Mouse (Mus musculus): ENCODE results near the gene Gm13277. TPM values are rescaled to one million over a fixed set of nuclear protein-coding genes. Genes with fewer than 3 reads are reported as not detected.
"Not testable (repeated sequence)": the region's sequence is repeated elsewhere in the genome, so short reads cannot be mapped to it uniquely, and the experiment has no call there.

The Gm13277 gene
- polyA plus RNA-seq (2015; fragmentation: Nextera tagmentation; extraction: Ambion mirVana) = not detected in 2 replicates

DNA sequence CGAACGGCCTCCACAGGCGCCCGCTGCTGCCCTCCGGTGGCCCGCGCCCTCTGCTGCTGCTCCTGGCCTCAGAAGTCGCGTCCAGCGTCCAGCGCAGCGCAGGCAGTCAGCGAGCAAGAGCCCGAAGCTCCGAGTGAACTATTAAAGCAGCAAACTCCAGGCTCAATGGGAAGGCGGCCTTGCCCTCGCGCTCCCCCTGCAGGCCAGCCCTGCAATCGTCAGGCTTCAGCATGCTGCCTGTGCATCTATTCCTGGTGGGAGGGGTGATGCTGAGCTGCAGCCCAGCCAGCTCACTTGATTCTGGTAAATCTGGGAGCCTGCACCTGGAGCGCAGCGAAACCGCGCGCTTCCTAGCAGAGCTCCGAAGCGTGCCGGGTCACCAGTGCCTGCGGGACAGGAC lies at the start of gene Gm13277:
Gm13277 (plus strand) TSS at position 231 of the 400 bp plus-strand sequence.
- H3K9ac ChIP-seq (ENCODE audit: low read depth, low read length); H3K4me2 ChIP-seq (replicated peaks; ENCODE audit: low read depth); H3K27ac ChIP-seq (ENCODE audit: low read depth, low read length); H3K36me3 ChIP-seq (ENCODE audit: control insufficient read depth, insufficient read depth); H3K9me3 ChIP-seq (ENCODE audit: control insufficient read depth); ATAC-seq; H3K27me3 ChIP-seq (replicated peaks; ENCODE audit: control insufficient read depth, insufficient read depth, low read length); H3K4me3 ChIP-seq (ENCODE audit: low read depth, low read length); H3K4me1 ChIP-seq (replicated peaks; ENCODE audit: control insufficient read depth, insufficient read depth, low read length): not testable (repeated sequence)
- no CpG with 5 or more reads among the region's 28 CpGs for WGBS
- TF ChIP-seq CTCF (IDR thresholded peaks at IDR 0.05; ENCODE audit: low read depth) = peak; percentile 60

DNA sequence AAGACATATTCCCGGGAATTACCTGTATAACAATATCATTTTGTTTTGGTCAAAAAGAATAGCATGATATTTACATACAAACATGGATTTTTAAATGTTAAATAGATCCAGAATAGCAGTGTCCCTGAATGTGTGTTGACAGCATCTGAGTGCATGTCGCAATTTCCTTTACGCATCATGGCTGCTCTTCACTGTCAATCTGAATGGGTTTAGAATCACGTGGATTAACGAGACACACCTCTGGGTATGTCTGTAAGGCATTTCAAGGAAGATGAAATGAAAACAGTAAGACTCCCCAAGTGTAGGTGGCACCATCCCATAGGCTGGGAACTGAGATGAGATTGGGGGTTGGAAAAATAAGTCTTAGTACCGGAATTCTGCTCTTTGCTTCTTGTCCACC lies 49.4 kb upstream of the Gm13277 start:
- H3K4me3 ChIP-seq (ENCODE audit: low read depth, low read length) = no peak overlapping the region
- TF ChIP-seq CTCF (IDR thresholded peaks at IDR 0.05; ENCODE audit: low read depth) = no peak
- no peaks in the 10 kb centered on the region for H3K27me3 ChIP-seq (replicated peaks; ENCODE audit: control insufficient read depth, insufficient read depth, low read length)
- no peaks in the 10 kb centered on the region for H3K36me3 ChIP-seq (ENCODE audit: control insufficient read depth, insufficient read depth)
- H3K27ac ChIP-seq (ENCODE audit: low read depth, low read length) = no peak overlapping the region
- H3K9me3 ChIP-seq (ENCODE audit: control insufficient read depth) = no peaks in the 10 kb centered on the region
- H3K9ac ChIP-seq (ENCODE audit: low read depth, low read length) = no peak overlapping the region
- no peak overlapping the region for H3K4me2 ChIP-seq (replicated peaks; ENCODE audit: low read depth)
- H3K4me1 ChIP-seq (replicated peaks; ENCODE audit: control insufficient read depth, insufficient read depth, low read length) = no peaks in the 10 kb centered on the region
- 83% methylated on average over 6 of the region's 6 CpGs for WGBS
- no peak for ATAC-seq

DNA sequence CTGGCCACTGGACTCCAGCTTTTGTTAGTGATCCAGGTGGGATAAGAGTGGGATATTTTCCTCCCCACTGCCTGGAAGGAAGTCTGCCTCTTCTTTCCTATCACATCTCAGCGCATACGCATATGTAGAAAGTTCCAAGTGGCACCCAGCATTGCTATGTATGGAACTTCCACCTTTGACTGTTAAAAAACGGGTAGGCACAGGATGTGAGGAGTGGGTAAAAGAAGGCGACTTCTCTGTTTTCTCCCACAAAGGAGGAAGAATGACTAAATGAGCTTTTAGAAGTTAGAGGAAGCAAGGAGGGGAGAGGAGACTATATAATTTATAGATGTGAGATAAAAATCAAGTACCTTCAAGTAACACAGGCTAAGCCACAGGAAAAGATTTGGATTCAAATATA lies 47.0 kb upstream of the Gm13277 start:
- H3K9me3 ChIP-seq (ENCODE audit: control insufficient read depth) = no peaks in the 10 kb centered on the region
- 87% methylated on average over 4 of the region's 4 CpGs for WGBS

DNA sequence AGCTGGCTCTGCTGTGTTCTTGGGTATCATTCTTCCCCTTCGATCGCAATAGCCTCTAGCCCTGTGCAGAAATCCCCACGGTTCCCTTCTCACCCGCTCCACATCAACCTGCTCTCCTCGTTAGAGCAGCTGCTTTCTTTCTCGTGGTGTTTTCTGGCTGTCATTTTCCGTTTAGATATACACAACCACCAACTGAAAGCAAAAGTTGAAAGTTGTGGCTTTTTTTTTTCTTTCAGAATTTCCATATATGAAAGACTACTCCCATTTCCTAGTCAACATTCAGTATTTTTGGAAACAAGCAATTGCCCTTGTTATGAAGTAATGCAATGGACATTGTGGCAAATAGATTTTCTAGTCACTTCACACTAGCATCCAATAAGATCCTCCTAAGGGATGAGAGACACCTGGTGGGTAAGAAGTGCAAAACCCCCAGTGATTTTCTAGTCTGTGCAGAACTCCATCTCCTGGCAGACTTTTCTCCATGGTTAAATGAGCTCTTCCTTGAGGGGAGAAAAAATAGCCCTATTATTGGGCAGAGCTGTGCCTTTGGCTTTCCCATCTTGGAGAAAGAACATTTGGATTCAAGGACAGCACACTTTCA lies 45.6 kb upstream of the Gm13277 start:
- Histone ChIP-seq H3K4me2 (replicated peaks; ENCODE audit: low read depth) (no peak overlapping the region), H3K9ac (ENCODE audit: low read depth, low read length) (no peak overlapping the region), H3K36me3 (ENCODE audit: control insufficient read depth, insufficient read depth) (no peaks in the 10 kb centered on the region), H3K4me1 (replicated peaks; ENCODE audit: control insufficient read depth, insufficient read depth, low read length) (no peaks in the 10 kb centered on the region), H3K27me3 (replicated peaks; ENCODE audit: control insufficient read depth, insufficient read depth, low read length) (no peaks in the 10 kb centered on the region), H3K9me3 (ENCODE audit: control insufficient read depth) (no peaks in the 10 kb centered on the region), H3K27ac (ENCODE audit: low read depth, low read length) (no peak overlapping the region), H3K4me3 (ENCODE audit: low read depth, low read length) (no peak overlapping the region)
- peak; percentile 55 for TF ChIP-seq CTCF (IDR thresholded peaks at IDR 0.05; ENCODE audit: low read depth)
- ATAC-seq = no peak
- WGBS = 64% methylated on average over 7 of the region's 7 CpGs

More for the DNA sequence above, 47.0 kb upstream of the Gm13277 start:
- no peaks in the 10 kb centered on the region for H3K4me1 ChIP-seq (replicated peaks; ENCODE audit: control insufficient read depth, insufficient read depth, low read length)
- no peak overlapping the region for H3K27ac ChIP-seq (ENCODE audit: low read depth, low read length)
- no peaks in the 10 kb centered on the region for H3K36me3 ChIP-seq (ENCODE audit: control insufficient read depth, insufficient read depth)
- no peak overlapping the region for H3K4me3 ChIP-seq (ENCODE audit: low read depth, low read length)
- no peaks in the 10 kb centered on the region for H3K27me3 ChIP-seq (replicated peaks; ENCODE audit: control insufficient read depth, insufficient read depth, low read length)
- no peak for TF ChIP-seq CTCF (IDR thresholded peaks at IDR 0.05; ENCODE audit: low read depth)
- no peak overlapping the region for H3K9ac ChIP-seq (ENCODE audit: low read depth, low read length)
- no peak overlapping the region for H3K4me2 ChIP-seq (replicated peaks; ENCODE audit: low read depth)
- no peak for ATAC-seq

DNA sequence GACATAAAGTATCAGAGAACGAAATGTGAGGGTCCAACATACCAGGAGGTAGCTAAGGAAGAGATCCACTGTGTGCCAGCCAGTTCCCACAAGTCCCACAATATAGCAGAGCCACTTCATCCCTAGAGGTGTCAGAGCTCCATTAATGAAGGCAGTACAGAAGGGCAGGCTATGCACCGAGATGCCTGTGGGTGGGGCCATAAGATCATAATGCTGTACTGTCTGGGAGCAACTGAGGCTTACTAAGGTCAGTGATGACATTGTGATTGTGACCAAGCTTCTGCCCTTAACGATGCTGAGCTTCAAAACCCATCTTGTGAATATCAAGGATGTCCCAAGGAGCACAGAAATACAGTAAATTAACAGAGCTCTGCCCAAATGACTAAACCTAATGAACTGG lies 44.2 kb upstream of the Gm13277 start:
- no peaks in the 10 kb centered on the region for H3K9me3 ChIP-seq (ENCODE audit: control insufficient read depth)
- H3K4me2 ChIP-seq (replicated peaks; ENCODE audit: low read depth) = no peak overlapping the region
- peak; percentile 33; the same call in 1 of the 2 replicates for TF ChIP-seq CTCF (IDR thresholded peaks at IDR 0.05; ENCODE audit: low read depth)
- no peak overlapping the region for H3K9ac ChIP-seq (ENCODE audit: low read depth, low read length)
- H3K27me3 ChIP-seq (replicated peaks; ENCODE audit: control insufficient read depth, insufficient read depth, low read length) = no peaks in the 10 kb centered on the region
- no peaks in the 10 kb centered on the region for H3K36me3 ChIP-seq (ENCODE audit: control insufficient read depth, insufficient read depth)
- H3K4me1 ChIP-seq (replicated peaks; ENCODE audit: control insufficient read depth, insufficient read depth, low read length) = no peaks in the 10 kb centered on the region
- no peak for ATAC-seq
- WGBS = 64% methylated on average over 3 of the region's 3 CpGs
- H3K4me3 ChIP-seq (ENCODE audit: low read depth, low read length) = no peak overlapping the region
- H3K27ac ChIP-seq (ENCODE audit: low read depth, low read length) = no peak overlapping the region

DNA sequence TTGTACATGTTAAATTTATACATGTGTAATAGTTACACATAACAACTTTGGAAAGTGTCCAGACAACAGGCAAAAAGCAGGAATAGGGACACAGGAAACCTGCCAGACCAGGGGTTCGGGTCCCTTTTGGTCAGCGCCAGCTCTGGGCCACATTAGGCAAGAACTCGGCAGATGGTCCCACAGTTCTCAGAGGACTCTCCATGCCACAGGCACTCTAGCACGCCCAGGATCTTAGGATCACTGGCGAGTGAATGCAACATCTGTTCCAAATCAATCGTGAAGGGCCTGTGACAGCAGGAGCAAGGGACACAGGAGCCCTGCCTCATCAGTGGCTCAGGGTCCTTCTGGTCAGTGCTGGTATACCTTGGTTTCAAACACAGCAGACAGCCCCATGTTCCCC lies 38.5 kb upstream of the Gm13277 start:
- Histone ChIP-seq H3K9ac (ENCODE audit: low read depth, low read length) (no peak overlapping the region), H3K36me3 (ENCODE audit: control insufficient read depth, insufficient read depth) (no peaks in the 10 kb centered on the region), H3K27ac (ENCODE audit: low read depth, low read length) (no peak overlapping the region), H3K9me3 (ENCODE audit: control insufficient read depth) (no peaks in the 10 kb centered on the region), H3K4me2 (replicated peaks; ENCODE audit: low read depth) (no peak overlapping the region), H3K4me1 (replicated peaks; ENCODE audit: control insufficient read depth, insufficient read depth, low read length) (no peaks in the 10 kb centered on the region), H3K4me3 (ENCODE audit: low read depth, low read length) (no peak overlapping the region), H3K27me3 (replicated peaks; ENCODE audit: control insufficient read depth, insufficient read depth, low read length) (no peaks in the 10 kb centered on the region)
- ATAC-seq = no peak
- 74% methylated on average over 6 of the region's 6 CpGs for WGBS
- no peak for TF ChIP-seq CTCF (IDR thresholded peaks at IDR 0.05; ENCODE audit: low read depth)
